In genomic region chr11:93887080-93887447, GRCm38 (mm10) we compare ENCODE assay signal across 7 mouse cellular contexts. TPM values are rescaled to one million over a fixed set of nuclear protein-coding genes. Genes with fewer than 3 reads are reported as not detected.
DNase-seq lines count a peak whose midpoint lies in the region; ATAC-seq and TF ChIP-seq lines count a peak whose summit lies in the region.

No protein-coding gene starts in this region.

- intact Hi-C loops in left cerebral cortex, postnatal 14 days (cut with DNase I), result no loop called here
- intact Hi-C loops in left cerebral cortex, postnatal 4 days (cut with DNase I), result no loop called here

- H3K27ac ChIP-seq in heart, embryonic 14.5 days (replicated peaks in 1 of 2; ENCODE audit: control insufficient read depth in 1 of 2, insufficient read depth in 1 of 2, low read depth in 2 of 2, low read length in 2 of 2), result peak overlapping the region; percentile 8 to 97; a peak in 3 of 4 replicates
- peak overlapping the region; percentile 97 for H3K27ac ChIP-seq in liver, embryonic 16.5 days (ENCODE audit: low read length)
- H3K27ac ChIP-seq in small intestine, adult 2 months (ENCODE audit: insufficient read depth, low read depth, low read length), result no peak overlapping the region

- TF ChIP-seq CTCF in small intestine, adult 2 months (IDR thresholded peaks at IDR 0.05; ENCODE audit: extremely low read depth, insufficient read length, insufficient replicate concordance, low read depth, low read length), result no peak

- ATAC-seq in common myeloid progenitor, adult 5-6 weeks (replicated peaks; ENCODE audit: low read depth, poor library complexity, severe bottlenecking), result peak; percentile 6; the same call in 1 of the 2 replicates
- no peak for ATAC-seq in heart, embryonic 14.5 days (ENCODE audit: insufficient number of reproducible peaks, insufficient read depth, low FRiP score, low read depth)
- no peak for ATAC-seq in liver, embryonic 16.5 days (ENCODE audit: low read depth)

- 4% methylated on average over 4 of the region's 4 CpGs for WGBS in heart, embryonic 14.5 days
- 6% methylated on average over 4 of the region's 4 CpGs for WGBS in liver, embryonic 16.5 days (ENCODE audit: insufficient replicate concordance)
- WGBS in small intestine, adult 2 months, result 5% methylated on average over 4 of the region's 4 CpGs

- H3K9me3 ChIP-seq in heart, embryonic 14.5 days (ENCODE audit: control insufficient read depth, low read length), result no peaks in the 10 kb centered on the region
- H3K9me3 ChIP-seq in liver, embryonic 16.5 days (replicated peaks; ENCODE audit: control insufficient read depth, low read length), result no peaks in the 10 kb centered on the region

- H3K27me3 ChIP-seq in heart, embryonic 14.5 days (ENCODE audit: control insufficient read depth, insufficient read depth, low read length), result no peaks in the 10 kb centered on the region
- H3K27me3 ChIP-seq in liver, embryonic 16.5 days (ENCODE audit: control insufficient read depth, insufficient read depth, low read depth, low read length), result no peaks in the 10 kb centered on the region
- H3K27me3 ChIP-seq in small intestine, adult 2 months (ENCODE audit: control insufficient read depth, insufficient read depth, low read length), result no peaks in the 10 kb centered on the region

- peaks cover 25% of the 10 kb centered on the region for H3K36me3 ChIP-seq in heart, embryonic 14.5 days (ENCODE audit: control insufficient read depth, insufficient read depth, low read length)
- no peaks in the 10 kb centered on the region for H3K36me3 ChIP-seq in liver, embryonic 16.5 days (ENCODE audit: control insufficient read depth, insufficient read depth)
- H3K36me3 ChIP-seq in small intestine, adult 2 months (ENCODE audit: control insufficient read depth, insufficient read depth, low read length), result 0 out of 2 replicates have a peak, but pooled peaks cover 2% of the 10 kb centered on the region

- peak overlapping the region; percentile 71 for H3K4me2 ChIP-seq in heart, embryonic 14.5 days (ENCODE audit: low read length)
- peak overlapping the region; percentile 94 for H3K4me2 ChIP-seq in liver, embryonic 16.5 days (ENCODE audit: low read depth, low read length)

- peak overlapping the region; percentile 91 for H3K4me3 ChIP-seq in heart, embryonic 14.5 days (ENCODE audit: control insufficient read depth in 1 of 2, insufficient read depth in 1 of 2, low read depth in 1 of 2, low read length in 2 of 2)
- peak overlapping the region; percentile 97 for H3K4me3 ChIP-seq in liver, embryonic 16.5 days (ENCODE audit: low read depth, low read length)
- peak overlapping the region; percentile 89; the same call in 1 of the 2 replicates for H3K4me3 ChIP-seq in small intestine, adult 2 months (ENCODE audit: low read depth, low read length)

- peak overlapping the region; percentile 93 for H3K9ac ChIP-seq in heart, embryonic 14.5 days (ENCODE audit: low read length)
- peak overlapping the region; percentile 93 for H3K9ac ChIP-seq in liver, embryonic 16.5 days (ENCODE audit: low read depth, low read length)

- TF ChIP-seq POLR2A in small intestine, adult 2 months (IDR thresholded peaks at IDR 0.05; ENCODE audit: low read depth, low read length), result no peak

- peaks cover 2 to 20% of the 10 kb centered on the region in 2 experiments; a peak in 2 of 4 replicates for H3K4me1 ChIP-seq in heart, embryonic 14.5 days (ENCODE audit: control insufficient read depth in 2 of 2, insufficient read depth in 2 of 2, low read length in 2 of 2)
- H3K4me1 ChIP-seq in liver, embryonic 16.5 days (ENCODE audit: control insufficient read depth, low read depth, low read length), result peaks cover 20% of the 10 kb centered on the region
- peaks cover 6% of the 10 kb centered on the region; the same call in 1 of the 2 replicates for H3K4me1 ChIP-seq in small intestine, adult 2 months (ENCODE audit: control insufficient read depth, insufficient read depth, insufficient read length, low read length)

- DNase-seq in left cerebral cortex, postnatal 14 days (ENCODE audit: low spot score in 2 of 2), result peak; percentile 9 to 45
- no peak for DNase-seq in left cerebral cortex, postnatal 4 days
- DNase-seq in adrenal gland, postnatal 4 days (ENCODE audit: low spot score in 2 of 2), result no peak

RNA-seq across cellular contexts. Expression of gene Mbtd1, which starts 1.4 kb away (rescaled TPM):
- 10 to 100 TPM; 30.1 to 31.1 TPM for total RNA-seq in left cerebral cortex, postnatal 14 days (2021)
- total RNA-seq in left cerebral cortex, postnatal 4 days (2021), result 10 to 100 TPM; 45.4 to 55.8 TPM
- 65.0 and 66.7 TPM in 2 replicates for total RNA-seq in common myeloid progenitor, adult 5-6 weeks (2017)
- polyA plus RNA-seq in heart, embryonic 14.5 days (2014; fragmentation: Nextera tagmentation; extraction: Ambion mirVana), result 16.0 and 16.4 TPM in 2 replicates
- 5.4 TPM in 2 replicates for polyA plus RNA-seq in liver, embryonic 16.5 days (2015; fragmentation: Nextera tagmentation; extraction: Ambion mirVana)
- 0.55 and 0.91 TPM in 2 replicates for polyA plus RNA-seq in small intestine, adult 2 months (2012; rRNA removed)
- total RNA-seq in adrenal gland, postnatal 4 days (2021), result 10 to 100 TPM; 63.5 to 66.4 TPM

RNA-seq across cellular contexts. Expression of gene Utp18, which starts 1.5 kb away (rescaled TPM):
- 10 to 100 TPM; 24.5 to 26.7 TPM for total RNA-seq in left cerebral cortex, postnatal 14 days (2021)
- 10 to 100 TPM; 32.2 to 32.9 TPM for total RNA-seq in left cerebral cortex, postnatal 4 days (2021)
- total RNA-seq in common myeloid progenitor, adult 5-6 weeks (2017), result 64.0 and 71.8 TPM in 2 replicates
- 17.6 and 18.6 TPM in 2 replicates for polyA plus RNA-seq in heart, embryonic 14.5 days (2014; fragmentation: Nextera tagmentation; extraction: Ambion mirVana)
- 8.7 and 9.4 TPM in 2 replicates for polyA plus RNA-seq in liver, embryonic 16.5 days (2015; fragmentation: Nextera tagmentation; extraction: Ambion mirVana)
- polyA plus RNA-seq in small intestine, adult 2 months (2012; rRNA removed), result 1.9 and 2.7 TPM in 2 replicates
- 10 to 100 TPM; 18.5 to 19.3 TPM for total RNA-seq in adrenal gland, postnatal 4 days (2021)

Comparison
In these comparisons a context has a peak if more than half of its experiments do, and no peak if none do; other contexts are left out.
1. DNase-seq: peak in left cerebral cortex, postnatal 14 days (2 of 2); none in left cerebral cortex, postnatal 4 days (single experiment) and adrenal gland, postnatal 4 days (0 of 2).
2. Peak in every context shown above with its lines, with median percentiles within 50 percentile points of each other: H3K4me3 ChIP-seq.